ENCODE assay signal across 16 mouse cellular contexts in genomic region chr11:6224541-6225229, GRCm38 (mm10). TPM values are rescaled to one million over a fixed set of nuclear protein-coding genes. Genes with fewer than 3 reads are reported as not detected.
A peak's percentile ranks its signal among the peaks of the same experiment; 100 is the strongest.
DNase-seq lines count a peak whose midpoint lies in the region; ATAC-seq lines count a peak whose summit lies in the region.
"Had no signal": no experiment of that assay in that cellular context is flagged by ENCODE, and none has a peak within 500 bp of the region (broad histone marks: within the 10 kb centered on the region; RNA-seq: fewer than 3 reads in every experiment).

No protein-coding gene starts in this region.

- ATAC-seq in embryonic facial prominence, embryonic 14.5 days (ENCODE audit: low read depth): no peak
- ATAC-seq: forebrain, embryonic 16.5 days; inflammation-experienced regulatory T-cells, adult 6 months; midbrain, embryonic 15.5 days had no signal

- H3K27ac ChIP-seq in embryonic facial prominence, embryonic 14.5 days (replicated peaks; ENCODE audit: low read depth, low read length): no peak overlapping the region
- H3K27ac ChIP-seq in embryonic facial prominence, embryonic 10.5 days (replicated peaks): no peak overlapping the region
- H3K27ac ChIP-seq: midbrain, embryonic 15.5 days had no signal

- DNase-seq in embryonic facial prominence, embryonic 14.5 days (ENCODE audit: low spot score): peak; percentile 8
- no peak for DNase-seq in embryonic facial prominence, embryonic 10.5 days (ENCODE audit: low spot score)
- peak; percentile 56 to 64 for DNase-seq in right cerebral cortex, adult 2 months (ENCODE audit: low spot score in 2 of 2)
- DNase-seq in right cerebral cortex, postnatal 14 days: no peak
- peak; percentile 7 to 25 for DNase-seq in kidney, postnatal 36 days
- DNase-seq in heart, adult 8-10 months (ENCODE audit: low spot score): no peak
- DNase-seq in urinary bladder, postnatal 10 days (ENCODE audit: low spot score): no peak
- DNase-seq in thymus, postnatal 25 days: no peak
- DNase-seq: adrenal gland, postnatal 25 days; heart, adult 18-20 months; lung, adult 18-20 months had no signal

- no peak overlapping the region for H3K9ac ChIP-seq in embryonic facial prominence, embryonic 14.5 days (ENCODE audit: low read depth, low read length)
- H3K9ac ChIP-seq: midbrain, embryonic 15.5 days had no signal

- H3K36me3 ChIP-seq in embryonic facial prominence, embryonic 14.5 days (ENCODE audit: control insufficient read depth, insufficient read depth, low read length): no peaks in the 10 kb centered on the region
- no peaks in the 10 kb centered on the region for H3K36me3 ChIP-seq in embryonic facial prominence, embryonic 10.5 days (replicated peaks)
- H3K36me3 ChIP-seq: midbrain, embryonic 15.5 days had no signal

- no peaks in the 10 kb centered on the region for H3K27me3 ChIP-seq in embryonic facial prominence, embryonic 14.5 days (replicated peaks; ENCODE audit: control insufficient read depth, insufficient read depth, low read length)
- no peaks in the 10 kb centered on the region for H3K27me3 ChIP-seq in embryonic facial prominence, embryonic 10.5 days (replicated peaks; ENCODE audit: low read depth, poor library complexity, severe bottlenecking)
- H3K27me3 ChIP-seq: midbrain, embryonic 15.5 days had no signal

- no peaks in the 10 kb centered on the region for H3K9me3 ChIP-seq in embryonic facial prominence, embryonic 14.5 days (ENCODE audit: control insufficient read depth, low read length)
- no peaks in the 10 kb centered on the region for H3K9me3 ChIP-seq in embryonic facial prominence, embryonic 10.5 days
- H3K9me3 ChIP-seq: midbrain, embryonic 15.5 days had no signal

- no peaks in the 10 kb centered on the region for H3K4me1 ChIP-seq in embryonic facial prominence, embryonic 14.5 days (ENCODE audit: control insufficient read depth, insufficient read depth, low read length)
- no peaks in the 10 kb centered on the region; the same call in 1 of the 2 replicates for H3K4me1 ChIP-seq in embryonic facial prominence, embryonic 10.5 days
- H3K4me1 ChIP-seq: midbrain, embryonic 15.5 days had no signal

- no peak overlapping the region for H3K4me3 ChIP-seq in embryonic facial prominence, embryonic 14.5 days (ENCODE audit: low read depth, low read length)
- no peak overlapping the region for H3K4me3 ChIP-seq in embryonic facial prominence, embryonic 10.5 days
- H3K4me3 ChIP-seq: midbrain, embryonic 15.5 days had no signal

- H3K4me2 ChIP-seq in embryonic facial prominence, embryonic 14.5 days (ENCODE audit: low read depth, low read length): no peak overlapping the region
- H3K4me2 ChIP-seq: midbrain, embryonic 15.5 days had no signal

- WGBS in embryonic facial prominence, embryonic 14.5 days: 75% methylated on average over 14 of the region's 14 CpGs
- WGBS in embryonic facial prominence, embryonic 10.5 days: 78% methylated on average over 14 of the region's 14 CpGs

RNA-seq across cellular contexts. Expression of gene Npc1l1, which starts 5.3 kb away (rescaled TPM):
- polyA plus RNA-seq in embryonic facial prominence, embryonic 14.5 days (2014; fragmentation: Nextera tagmentation; extraction: Ambion mirVana): 0.04 TPM in 1 of 2 replicates, not detected in the other
- polyA plus RNA-seq in embryonic facial prominence, embryonic 10.5 days (2016; fragmentation: Nextera tagmentation; extraction: Ambion mirVana): 0.04 TPM in 1 of 2 replicates, not detected in the other
- total RNA-seq in heart, adult 8-10 months (2022): under 1 TPM in 1 of 4 experiments, not detected in 3; 0.06 TPM
- total RNA-seq: adrenal gland, postnatal 25 days; heart, adult 18-20 months; heart, postnatal 25 days had no signal
- polyA plus RNA-seq: inflammation-experienced regulatory T-cells, adult 6 months; neural tube, embryonic 11.5 days had no signal

RNA-seq across cellular contexts. Expression of gene Nudcd3, which starts 24.5 kb away (rescaled TPM):
- 31.5 and 36.0 TPM in 2 replicates for polyA plus RNA-seq in embryonic facial prominence, embryonic 14.5 days (2014; fragmentation: Nextera tagmentation; extraction: Ambion mirVana)
- polyA plus RNA-seq in embryonic facial prominence, embryonic 10.5 days (2016; fragmentation: Nextera tagmentation; extraction: Ambion mirVana): 51.9 and 55.6 TPM in 2 replicates
- 10 to 100 TPM; 64.5 to 75.3 (median 71.5) TPM for total RNA-seq in heart, adult 8-10 months (2022)

RNA-seq across cellular contexts. Expression of gene A730071L15Rik, which starts 24.9 kb away (rescaled TPM):
- polyA plus RNA-seq in embryonic facial prominence, embryonic 14.5 days (2014; fragmentation: Nextera tagmentation; extraction: Ambion mirVana): 0.26 and 0.33 TPM in 2 replicates
- polyA plus RNA-seq in embryonic facial prominence, embryonic 10.5 days (2016; fragmentation: Nextera tagmentation; extraction: Ambion mirVana): 0.20 and 0.57 TPM in 2 replicates
- not detected for total RNA-seq in heart, adult 8-10 months (2022)
- total RNA-seq: heart, adult 18-20 months had no signal
- polyA plus RNA-seq: inflammation-experienced regulatory T-cells, adult 6 months had no signal

RNA-seq across cellular contexts. Expression of gene Ddx56, which starts 42.9 kb away (rescaled TPM):
- polyA plus RNA-seq in embryonic facial prominence, embryonic 14.5 days (2014; fragmentation: Nextera tagmentation; extraction: Ambion mirVana): 79.6 and 89.9 TPM in 2 replicates
- 128 and 143 TPM in 2 replicates for polyA plus RNA-seq in embryonic facial prominence, embryonic 10.5 days (2016; fragmentation: Nextera tagmentation; extraction: Ambion mirVana)
- 10 to 100 TPM; 22.6 to 23.5 (median 23.0) TPM for total RNA-seq in heart, adult 8-10 months (2022)

RNA-seq across cellular contexts. Expression of gene Tmed4, which starts 50.0 kb away (rescaled TPM):
- polyA plus RNA-seq in embryonic facial prominence, embryonic 14.5 days (2014; fragmentation: Nextera tagmentation; extraction: Ambion mirVana): 109 and 117 TPM in 2 replicates
- 118 and 123 TPM in 2 replicates for polyA plus RNA-seq in embryonic facial prominence, embryonic 10.5 days (2016; fragmentation: Nextera tagmentation; extraction: Ambion mirVana)
- 100 to 1,000 TPM in 2 of 4 experiments, 10 to 100 TPM in 2; 96.9 to 111 (median 102) TPM for total RNA-seq in heart, adult 8-10 months (2022)

Comparison
In these comparisons a context has a peak if more than half of its experiments do, and no peak if none do; other contexts are left out.
1. DNase-seq: peak in embryonic facial prominence, embryonic 14.5 days (single experiment), right cerebral cortex, adult 2 months (2 of 2) and kidney, postnatal 36 days (2 of 2); none in embryonic facial prominence, embryonic 10.5 days (single experiment), right cerebral cortex, postnatal 14 days (single experiment), heart, adult 8-10 months (single experiment), urinary bladder, postnatal 10 days (single experiment) and thymus, postnatal 25 days (single experiment).